Comparison of ENCODE assay signal across 10 mouse cellular contexts in the genomic region with DNA sequence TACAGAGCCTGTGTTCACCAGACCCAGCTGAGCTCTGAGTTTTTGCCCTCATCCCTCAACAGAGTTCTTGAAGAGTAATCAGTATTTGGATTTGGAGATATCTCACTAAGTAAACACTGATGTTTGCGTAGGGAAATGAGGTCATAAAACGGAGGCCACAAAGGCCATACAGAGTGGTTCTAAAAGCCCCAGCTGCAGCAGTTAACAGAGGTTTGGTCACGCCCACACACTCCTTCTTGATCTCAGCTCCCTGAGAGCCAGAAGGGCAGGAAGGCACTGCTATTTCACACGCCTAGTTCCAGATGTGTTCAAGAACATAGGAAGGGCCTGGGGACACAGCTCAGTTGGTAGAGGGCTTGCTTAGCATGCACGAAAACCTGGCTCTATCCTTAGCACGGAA.
DNase-seq lines count a peak whose midpoint lies in the region; ATAC-seq and TF ChIP-seq lines count a peak whose summit lies in the region.
"Had no signal": no experiment of that assay in that cellular context is flagged by ENCODE, and none has a peak within 500 bp of the region (broad histone marks: within the 10 kb centered on the region; RNA-seq: fewer than 3 reads in every experiment).

No protein-coding gene starts in this region.

- no peaks in the 10 kb centered on the region for H3K4me1 ChIP-seq in kidney, adult 2 months (ENCODE audit: control insufficient read depth, insufficient read depth, low read length)
- H3K4me1 ChIP-seq in limb, embryonic 14.5 days (ENCODE audit: control insufficient read depth, insufficient read depth, low read length), result peaks cover 12% of the 10 kb centered on the region

- DNase-seq in gastrocnemius, postnatal 14 days, result peak; percentile 24
- DNase-seq in gastrocnemius, postnatal 36 days, result no peak
- peak; percentile 76 for DNase-seq in forelimb bud, embryonic 11.5 days (ENCODE audit: low read depth, low spot score)
- DNase-seq in kidney, adult 2 months, result peak; percentile 57
- peak; percentile 48 for DNase-seq in limb, embryonic 14.5 days (ENCODE audit: low spot score)
- DNase-seq in spleen, adult 12 weeks (ENCODE audit: low spot score), result no peak
- DNase-seq in retina, embryonic 14.5 days (ENCODE audit: low spot score), result no peak
- no peak for DNase-seq in thymus, postnatal 25 days
- DNase-seq: gastrocnemius, postnatal 10 days had no signal

- no peaks in the 10 kb centered on the region for H3K9me3 ChIP-seq in limb, embryonic 14.5 days (ENCODE audit: control insufficient read depth, low read length)
- H3K9me3 ChIP-seq: embryonic facial prominence, embryonic 12.5 days had no signal

- 54% methylated on average over 6 of the region's 6 CpGs for WGBS in kidney, adult 2 months
- 14% methylated on average over 6 of the region's 6 CpGs for WGBS in limb, embryonic 14.5 days

- no peak overlapping the region for H3K4me2 ChIP-seq in limb, embryonic 14.5 days (replicated peaks; ENCODE audit: low read depth, low read length, severe bottlenecking)
- H3K4me2 ChIP-seq: embryonic facial prominence, embryonic 12.5 days had no signal

- no peak overlapping the region for H3K27ac ChIP-seq in kidney, adult 2 months (ENCODE audit: insufficient read depth, low read depth, low read length)
- H3K27ac ChIP-seq in limb, embryonic 14.5 days (replicated peaks; ENCODE audit: low read depth, low read length), result peak overlapping the region; percentile 33; the same call in 1 of the 2 replicates
- H3K27ac ChIP-seq: embryonic facial prominence, embryonic 12.5 days had no signal

- H3K36me3 ChIP-seq in kidney, adult 2 months (ENCODE audit: control insufficient read depth, insufficient read depth, low read length), result no peaks in the 10 kb centered on the region
- H3K36me3 ChIP-seq in limb, embryonic 14.5 days (ENCODE audit: control insufficient read depth, insufficient read depth, low read length), result peaks cover 42% of the 10 kb centered on the region

- TF ChIP-seq CTCF in kidney, adult 2 months (conservative IDR thresholded peaks at IDR 0.05; ENCODE audit: insufficient read depth, insufficient read length, low read depth, low read length), result no peak

- TF ChIP-seq POLR2A in kidney, adult 2 months (IDR thresholded peaks at IDR 0.05; ENCODE audit: low read depth, low read length), result no peak
- no peak for TF ChIP-seq POLR2A in limb, embryonic 14.5 days (IDR thresholded peaks at IDR 0.05; ENCODE audit: borderline replicate concordance, extremely low read depth, insufficient read depth, insufficient read length)

- H3K27me3 ChIP-seq in kidney, adult 2 months (replicated peaks; ENCODE audit: control insufficient read depth, insufficient read depth, low read length), result no peaks in the 10 kb centered on the region
- no peaks in the 10 kb centered on the region for H3K27me3 ChIP-seq in limb, embryonic 14.5 days (ENCODE audit: control insufficient read depth, insufficient read depth, low read length)
- H3K27me3 ChIP-seq: embryonic facial prominence, embryonic 12.5 days had no signal

- peak; percentile 17; the same call in 1 of the 2 replicates for ATAC-seq in limb, embryonic 14.5 days (ENCODE audit: low FRiP score, low read depth)

- H3K4me3 ChIP-seq in kidney, adult 2 months (ENCODE audit: insufficient read depth, low read depth, low read length), result no peak overlapping the region
- no peak overlapping the region for H3K4me3 ChIP-seq in limb, embryonic 14.5 days (replicated peaks; ENCODE audit: low read length)
- H3K4me3 ChIP-seq: embryonic facial prominence, embryonic 12.5 days had no signal

- intact Hi-C loops in gastrocnemius, postnatal 14 days (cut with DNase I; ENCODE audit: low total_unique reads), result no loop called here
- intact Hi-C loops in gastrocnemius, postnatal 36 days (cut with DNase I), result no loop called here

- no peak overlapping the region for H3K9ac ChIP-seq in limb, embryonic 14.5 days (ENCODE audit: low read depth, low read length, severe bottlenecking)
- H3K9ac ChIP-seq: embryonic facial prominence, embryonic 12.5 days had no signal

Comparison
In these comparisons a context has a peak if more than half of its experiments do, and no peak if none do; other contexts are left out.
1. DNase-seq: peak in gastrocnemius, postnatal 14 days (single experiment), forelimb bud, embryonic 11.5 days (single experiment), kidney, adult 2 months (single experiment) and limb, embryonic 14.5 days (single experiment); none in gastrocnemius, postnatal 36 days (0 of 2), spleen, adult 12 weeks (single experiment), retina, embryonic 14.5 days (single experiment) and thymus, postnatal 25 days (single experiment).